Mouse (Mus musculus): Measurements from ENCODE around the gene Gm17304.

Gene Gm17304

DNA sequence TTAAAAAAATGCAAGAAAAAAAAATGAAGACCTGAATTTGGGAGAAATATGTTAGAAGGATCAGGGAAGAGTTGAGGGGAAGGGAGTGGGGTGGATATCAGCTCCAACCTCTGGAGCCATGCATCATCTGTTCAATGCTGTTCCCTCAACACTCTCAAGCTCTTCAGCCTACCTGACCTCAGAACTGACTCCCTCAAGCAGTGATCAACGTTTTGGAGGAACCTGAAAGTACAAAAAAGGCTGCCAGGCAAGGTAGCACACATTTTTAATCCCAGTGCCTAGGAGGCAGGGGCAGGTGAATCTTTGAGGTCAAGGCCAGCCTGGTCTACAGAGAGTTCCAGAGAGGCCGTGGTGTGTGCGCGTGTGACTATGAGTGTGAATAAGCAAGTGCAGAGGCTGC is at the start of gene Gm17304:
Gene Gm17304 (plus strand): TSS at position 301 of the 400 bp plus-strand sequence.
- no peak for DNase-seq (ENCODE audit: low spot score in 2 of 2)

DNA sequence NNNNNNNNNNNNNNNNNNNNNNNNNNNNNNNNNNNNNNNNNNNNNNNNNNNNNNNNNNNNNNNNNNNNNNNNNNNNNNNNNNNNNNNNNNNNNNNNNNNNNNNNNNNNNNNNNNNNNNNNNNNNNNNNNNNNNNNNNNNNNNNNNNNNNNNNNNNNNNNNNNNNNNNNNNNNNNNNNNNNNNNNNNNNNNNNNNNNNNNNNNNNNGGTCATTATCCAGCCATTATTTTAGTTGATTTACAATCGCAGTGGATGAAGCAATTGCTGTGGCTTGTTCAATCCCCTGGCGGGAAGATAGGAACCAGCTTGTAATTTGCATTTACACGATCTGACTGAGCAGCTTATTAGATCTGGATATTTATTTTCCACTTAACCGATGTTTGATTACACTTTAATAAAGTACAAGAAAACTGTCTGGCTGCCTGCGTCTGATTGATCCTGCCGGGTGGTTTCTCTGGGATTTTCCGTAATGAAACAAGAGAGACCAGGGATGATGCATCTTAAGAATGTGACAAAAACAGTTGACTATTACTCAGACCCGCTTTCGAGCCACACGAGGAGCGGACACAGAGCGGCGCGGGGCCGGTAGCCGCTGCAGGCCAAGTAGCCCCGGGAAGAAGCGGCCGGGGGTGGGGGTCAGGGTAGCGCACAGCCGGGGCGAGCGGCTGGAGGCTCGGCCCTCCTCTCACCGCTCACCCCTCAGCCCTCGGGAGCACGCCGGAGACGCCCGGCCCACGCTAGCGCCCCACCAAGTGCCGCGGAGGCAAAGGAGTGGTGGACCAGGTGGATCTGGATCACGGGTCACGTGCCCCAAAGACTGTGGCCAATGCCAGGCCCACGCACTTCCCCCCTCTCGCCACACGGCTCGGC is 48.0 kb upstream of the Gm17304 start:
- no peak for DNase-seq (ENCODE audit: low spot score in 2 of 2)

DNA sequence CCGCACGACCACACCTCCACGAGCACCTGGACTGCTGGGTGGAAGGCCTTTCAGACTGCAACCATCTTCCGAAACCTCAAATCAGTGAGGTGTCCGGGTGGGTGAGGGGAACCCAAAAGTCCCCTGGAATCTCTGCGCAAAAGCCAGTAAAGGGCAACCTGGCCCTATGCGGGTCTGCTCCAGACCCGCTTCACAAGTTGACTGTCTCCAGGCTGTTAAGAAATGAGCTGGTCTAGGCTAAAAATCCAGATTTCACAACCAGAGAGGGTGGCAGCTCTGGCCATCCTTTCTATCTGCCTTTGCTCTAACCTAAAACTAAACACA is 47.4 kb upstream of the Gm17304 start:
- no peak for DNase-seq (ENCODE audit: low spot score in 2 of 2)

DNA sequence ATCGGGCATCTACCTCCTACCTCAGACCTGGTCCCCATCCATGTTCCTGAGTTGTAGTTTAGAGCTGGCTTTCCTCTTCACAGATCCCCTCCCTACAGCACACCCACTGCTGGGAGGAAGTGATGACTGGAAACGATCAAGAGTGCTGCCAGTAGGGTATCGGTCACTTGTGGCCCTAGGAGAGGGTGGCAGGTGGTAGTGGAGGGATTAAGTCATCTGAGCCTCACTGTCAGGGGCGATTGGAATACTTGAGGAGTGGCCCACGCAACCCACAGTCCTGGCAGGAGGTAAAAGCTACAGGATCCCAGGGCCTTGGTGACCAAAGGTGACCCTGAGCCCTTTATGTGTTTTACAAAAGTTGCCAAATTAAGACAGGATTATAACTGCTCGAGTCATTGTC is 42.9 kb upstream of the Gm17304 start:
- DNase-seq (ENCODE audit: low spot score in 2 of 2): no peak

DNA sequence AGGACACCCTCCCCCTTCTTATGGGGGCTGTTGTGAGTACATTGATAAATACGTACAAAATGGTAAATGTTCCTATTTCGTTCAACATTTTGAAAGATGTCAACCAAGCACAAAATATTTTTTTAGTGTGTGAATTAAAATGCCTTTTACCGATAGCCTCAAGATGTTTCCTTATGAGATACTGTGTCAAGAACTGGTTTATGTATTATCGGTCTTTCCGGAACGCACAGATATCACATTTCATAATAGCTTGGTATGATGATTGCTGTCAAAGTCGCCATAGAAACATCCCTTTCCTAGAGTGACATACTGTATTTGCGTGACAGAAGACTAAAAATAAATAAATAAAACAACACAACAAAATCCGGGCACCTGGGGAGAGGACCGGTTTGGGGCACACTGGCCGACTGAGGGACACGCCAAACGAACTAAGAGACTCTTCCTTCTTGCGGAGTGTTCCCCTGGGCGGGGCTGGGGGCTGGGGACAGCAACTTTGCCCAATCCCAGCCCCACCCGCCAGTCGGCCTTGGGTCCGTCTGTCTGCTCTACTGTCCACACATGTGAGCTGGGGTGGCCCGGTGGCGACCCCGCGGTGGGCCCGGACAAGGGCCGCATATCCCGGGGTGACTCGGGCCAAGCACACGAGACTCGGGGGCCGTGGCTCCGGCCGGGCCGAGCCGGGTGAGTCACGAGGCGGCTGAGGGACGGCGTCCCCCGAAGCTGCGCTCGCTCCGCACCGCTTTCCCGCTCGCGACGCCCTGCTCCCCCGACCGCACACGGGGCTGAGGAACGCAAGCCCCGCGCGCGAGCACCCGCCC is 34.9 kb upstream of the Gm17304 start:
- DNase-seq (ENCODE audit: low spot score in 2 of 2): peak in 1 of 2 experiments; percentile 3

DNA sequence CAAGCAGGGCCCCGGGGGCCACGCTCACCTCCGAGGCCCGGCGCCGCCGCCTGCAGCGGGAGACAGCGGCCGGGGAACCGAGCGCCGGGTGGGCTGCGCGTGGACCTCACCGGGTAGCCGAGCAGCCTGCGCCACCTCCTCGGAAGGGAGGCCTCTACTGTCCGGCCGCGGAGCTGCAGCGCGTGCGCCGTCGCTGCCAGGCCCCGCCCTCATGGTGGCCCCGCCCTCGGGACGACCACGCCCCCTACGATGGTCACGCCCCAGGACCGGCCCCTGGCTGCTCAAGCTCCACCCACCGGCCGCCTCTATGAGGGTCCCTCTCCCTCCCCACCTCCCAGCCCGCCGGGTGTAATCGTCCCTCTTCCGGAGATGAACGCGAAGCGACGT is 34.3 kb upstream of the Gm17304 start:
- DNase-seq (ENCODE audit: low spot score in 2 of 2): peak; percentile 77 to 80

DNA sequence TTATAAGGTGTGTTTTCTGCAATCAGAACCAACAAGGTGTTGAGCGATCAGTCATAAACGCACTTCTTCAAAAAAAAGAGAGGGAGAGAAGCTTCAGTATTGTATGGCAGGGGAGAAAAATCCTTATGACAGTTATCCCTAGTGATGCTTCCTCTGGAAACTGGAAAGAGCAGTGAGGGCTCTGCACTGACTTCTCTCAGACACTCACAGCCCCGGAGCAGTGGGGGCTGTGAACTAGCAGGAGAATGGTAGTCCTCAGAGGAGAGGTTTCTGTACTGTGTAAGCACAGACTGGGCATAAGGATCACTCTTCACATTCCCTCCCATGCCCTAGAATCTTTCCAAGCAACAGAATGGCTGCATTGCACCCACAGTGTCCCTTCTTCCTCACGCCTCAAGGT is 33.8 kb upstream of the Gm17304 start:
- no peak for DNase-seq (ENCODE audit: low spot score in 2 of 2)

DNA sequence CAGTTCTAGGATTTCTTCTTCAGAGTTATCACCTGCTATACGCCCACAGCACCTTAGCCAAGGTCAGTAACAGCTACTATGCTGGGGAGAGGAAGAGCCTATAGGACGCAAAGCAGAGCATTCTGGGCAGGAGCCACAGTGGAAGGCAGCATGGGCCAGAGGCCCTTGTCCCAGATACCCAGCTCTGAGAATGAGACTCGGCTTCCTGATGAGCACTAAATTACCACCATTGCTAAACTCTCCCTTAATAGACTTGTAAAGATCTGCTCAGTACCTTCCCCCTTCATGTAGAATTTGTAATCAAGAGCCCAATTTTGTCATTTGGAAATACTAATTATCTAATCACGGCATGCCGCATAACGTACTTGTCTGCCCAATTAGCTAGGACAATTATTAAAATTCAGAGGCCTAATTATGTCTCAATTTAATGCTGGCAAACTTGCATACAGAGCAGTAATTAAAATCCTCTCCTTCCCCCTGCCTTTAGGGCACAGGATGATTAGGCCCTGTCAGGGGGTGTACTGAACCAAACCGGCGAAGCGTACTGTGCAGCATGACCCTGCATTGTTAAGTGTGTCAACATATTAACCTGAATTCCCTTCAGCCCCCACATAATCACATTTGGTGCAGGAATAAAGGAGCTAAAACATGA is 31.5 kb upstream of the Gm17304 start:
- DNase-seq (ENCODE audit: low spot score in 2 of 2): no peak

DNA sequence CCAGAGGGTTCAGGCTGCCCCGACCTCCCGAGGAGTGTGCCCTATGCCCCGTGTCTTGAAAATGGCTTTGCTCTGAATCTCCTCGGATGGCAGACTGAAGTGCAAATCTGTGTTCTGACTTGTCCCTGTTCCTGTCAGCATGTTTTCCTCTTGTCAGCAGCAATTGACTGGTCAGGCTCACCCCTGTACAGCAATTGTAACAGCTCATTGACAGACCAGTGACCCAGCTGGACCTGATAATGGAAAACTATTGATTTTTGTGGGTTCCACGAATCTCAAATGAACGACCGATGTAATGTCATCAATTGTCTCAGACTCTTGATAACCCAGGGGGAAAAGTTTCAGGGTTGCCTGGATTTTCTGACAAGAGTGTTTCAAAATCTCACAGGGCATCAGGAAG is 28.0 kb upstream of the Gm17304 start:
- no peak for DNase-seq (ENCODE audit: low spot score in 2 of 2)

DNA sequence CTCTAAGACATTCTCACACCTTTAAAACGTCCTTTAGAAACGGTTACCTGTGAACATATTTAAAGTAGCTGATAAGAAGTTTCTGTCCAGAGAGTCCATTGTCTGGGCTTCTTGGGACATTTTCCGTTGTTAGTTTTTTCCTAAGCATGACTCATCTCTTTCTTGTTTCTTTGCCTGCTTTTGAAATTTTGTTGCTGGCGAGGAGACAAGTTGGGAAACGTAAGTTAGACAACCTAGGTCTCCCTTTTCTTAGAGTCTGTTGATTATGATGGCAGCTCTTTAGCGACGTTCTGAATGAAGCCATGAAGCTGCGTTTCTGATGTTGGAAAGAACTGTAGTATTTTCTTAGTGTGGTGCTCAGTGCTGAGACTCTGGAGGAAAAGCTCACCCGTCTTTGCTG is 19.9 kb upstream of the Gm17304 start:
- no peak for DNase-seq (ENCODE audit: low spot score in 2 of 2)

DNA sequence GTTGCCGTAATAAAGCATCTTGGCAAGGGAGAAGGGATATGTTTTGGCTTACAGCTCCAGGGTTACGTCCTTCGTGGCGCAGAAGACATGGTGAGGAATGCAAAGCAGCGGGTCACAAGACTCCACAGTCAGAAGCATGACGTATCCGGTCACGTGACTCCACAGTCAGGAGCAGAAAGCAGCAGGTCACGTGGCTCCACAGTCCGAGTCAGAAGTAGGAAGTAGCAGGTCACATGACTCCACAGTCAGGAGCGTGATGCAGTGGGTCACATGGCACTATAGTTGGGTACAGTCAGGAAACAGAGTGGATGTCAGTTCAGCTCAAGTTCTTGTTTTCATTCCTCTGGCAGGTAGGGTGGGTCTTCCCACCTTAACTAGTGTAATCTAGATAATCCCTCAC is 19.2 kb upstream of the Gm17304 start:
- no peak for DNase-seq (ENCODE audit: low spot score in 2 of 2)

DNA sequence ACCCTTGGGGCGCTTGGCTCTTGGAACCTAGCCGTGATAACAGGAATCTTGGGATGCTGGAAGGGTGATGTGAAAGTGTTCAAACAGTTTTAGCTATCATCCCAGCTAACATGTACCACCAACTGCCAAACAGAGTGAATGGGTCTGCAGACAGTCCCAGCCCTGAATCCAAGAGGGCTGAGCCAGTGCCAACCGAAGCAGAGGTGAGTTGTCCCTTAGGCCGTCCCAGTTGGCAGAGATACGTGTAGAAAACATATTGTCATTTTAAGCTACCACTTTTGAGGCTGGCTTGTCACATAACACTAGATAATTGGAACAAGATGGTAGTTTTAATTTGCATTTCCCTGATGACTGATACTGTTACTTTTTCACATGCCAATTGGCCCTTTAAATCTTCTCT is 18.2 kb upstream of the Gm17304 start:
- no peak for DNase-seq (ENCODE audit: low spot score in 2 of 2)

DNA sequence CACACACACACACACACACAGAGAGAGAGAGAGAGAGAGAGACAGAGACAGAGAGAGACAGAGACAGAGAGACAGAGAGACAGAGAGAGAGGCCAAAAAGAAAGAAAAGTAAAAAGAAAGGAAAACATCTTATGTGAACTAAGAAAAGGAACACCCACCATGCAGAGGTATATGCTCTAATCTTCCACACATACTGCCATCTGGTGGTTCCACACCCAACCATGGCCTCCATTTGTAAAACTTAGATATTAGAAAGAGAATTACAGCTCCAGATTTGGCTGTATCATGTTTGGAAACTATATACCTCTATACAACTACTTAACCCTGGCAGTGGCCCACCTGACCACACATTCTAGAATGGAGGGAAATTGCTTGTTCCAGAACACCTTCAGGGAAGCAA is 14.5 kb upstream of the Gm17304 start:
- no peak for DNase-seq (ENCODE audit: low spot score in 2 of 2)

DNA sequence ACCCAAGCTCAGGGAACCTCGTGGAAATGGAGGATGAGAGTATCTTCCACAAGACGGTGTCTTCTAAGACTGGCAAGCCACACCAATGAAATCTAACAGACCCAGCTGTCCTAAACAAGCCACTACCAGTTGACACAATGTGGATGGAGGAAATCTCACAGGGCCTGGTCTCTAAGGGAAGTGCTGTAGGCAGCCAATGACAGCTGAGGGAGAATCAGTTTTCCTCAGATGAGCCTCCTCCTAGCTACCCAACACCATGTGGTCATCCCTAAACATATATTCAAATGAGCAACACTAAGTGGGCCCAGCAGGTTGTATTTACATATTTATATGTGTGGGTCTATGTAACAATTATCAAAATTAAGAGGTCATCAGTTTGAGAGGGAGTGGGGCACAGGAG is 11.4 kb upstream of the Gm17304 start:
- no peak for DNase-seq (ENCODE audit: low spot score in 2 of 2)

DNA sequence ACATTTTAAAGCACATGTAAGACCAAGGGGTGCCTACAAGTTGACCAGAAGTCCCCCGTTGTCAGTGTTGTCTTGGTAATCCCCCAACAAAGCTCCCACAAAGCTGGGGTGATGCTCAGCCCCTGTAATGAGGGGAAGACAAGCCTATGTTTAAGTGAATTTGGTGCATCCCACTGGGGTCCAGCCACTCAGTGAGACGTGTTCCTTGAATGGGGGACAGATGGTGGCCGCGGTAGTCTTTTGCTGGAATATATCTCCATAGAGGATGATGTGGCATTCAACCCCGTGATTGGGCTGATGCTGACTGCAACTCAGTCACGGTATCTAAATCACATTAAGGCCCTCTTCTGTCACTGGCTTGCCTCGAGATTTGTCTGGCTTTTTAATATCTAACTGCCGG is 9.4 kb upstream of the Gm17304 start:
- DNase-seq (ENCODE audit: low spot score in 2 of 2): no peak

DNA sequence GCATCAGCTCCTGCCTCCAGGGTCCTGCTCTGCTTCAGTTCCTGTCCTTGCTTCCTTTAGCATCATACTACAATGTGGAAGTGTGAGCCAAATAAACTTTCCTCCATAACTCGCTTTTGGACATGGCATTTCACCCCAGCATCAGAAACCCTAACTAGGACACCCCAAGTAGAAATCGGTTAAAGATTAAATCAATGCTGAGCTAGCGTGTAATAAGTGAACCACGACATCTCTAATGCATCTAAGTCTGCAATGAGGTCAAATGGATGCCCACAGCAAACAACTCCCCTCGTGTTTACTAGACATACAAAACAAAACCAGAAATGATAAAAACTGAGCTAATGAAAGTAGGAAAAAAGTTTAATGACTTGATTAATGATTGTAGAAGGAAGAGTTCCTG is 4.5 kb upstream of the Gm17304 start:
- no peak for DNase-seq (ENCODE audit: low spot score in 2 of 2)

DNA sequence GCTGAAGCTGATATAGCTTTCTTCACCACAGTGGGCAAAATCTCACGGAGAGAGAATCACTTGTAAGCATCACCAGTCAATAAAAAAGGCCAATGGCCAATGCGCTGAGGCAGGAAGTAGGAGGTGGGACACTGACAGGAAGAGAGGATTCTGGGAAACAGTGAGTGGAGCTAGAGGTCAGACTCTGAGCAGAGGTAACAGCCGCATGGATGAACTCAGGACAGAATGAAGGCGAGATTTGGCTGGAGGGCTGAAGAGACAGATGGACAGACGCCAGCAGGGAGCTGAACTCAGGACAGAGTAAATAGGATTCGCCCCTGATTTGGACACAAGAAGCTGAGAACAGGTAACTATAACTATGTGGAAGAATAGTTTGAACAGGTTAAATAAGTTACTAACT is 3.8 kb upstream of the Gm17304 start:
- no peak for DNase-seq (ENCODE audit: low spot score in 2 of 2)

DNA sequence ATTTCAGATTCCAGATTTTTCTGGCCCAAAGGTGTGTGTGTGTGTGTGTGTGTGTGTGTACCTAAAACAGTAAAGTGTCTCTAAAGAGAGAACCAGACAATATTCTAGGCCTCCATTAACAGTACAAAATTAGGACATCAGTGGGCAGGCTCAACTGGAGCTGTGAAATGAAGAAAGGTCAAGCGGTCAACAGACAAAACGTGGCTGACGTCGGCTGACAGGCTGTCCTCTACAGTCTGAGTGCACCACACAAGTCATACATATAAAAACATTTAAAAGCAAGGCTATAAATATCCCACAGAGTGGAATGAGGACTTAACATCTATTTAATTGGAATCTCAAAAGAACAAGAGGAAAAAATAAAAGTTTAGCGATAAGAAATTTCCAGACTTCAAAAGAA is 1.8 kb upstream of the Gm17304 start:
- DNase-seq (ENCODE audit: low spot score in 2 of 2): no peak

DNA sequence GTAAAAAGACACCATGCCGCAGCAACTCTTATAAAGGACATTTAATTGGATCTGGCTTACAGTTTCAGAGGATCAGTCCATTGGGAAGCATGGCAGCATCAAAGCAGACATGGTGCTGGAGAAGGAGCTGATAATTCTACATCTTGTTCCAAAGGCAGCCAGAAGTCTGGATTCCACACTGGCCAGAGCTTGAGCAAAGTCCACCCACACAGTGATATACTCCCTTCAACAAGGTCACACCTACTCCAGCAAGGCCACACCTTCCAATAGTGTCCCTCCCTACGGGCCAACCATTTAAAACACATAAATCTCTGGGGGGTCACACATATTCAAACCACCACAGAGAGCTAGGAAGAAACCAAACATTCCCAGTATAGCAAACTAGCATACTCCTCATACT is 3.3 kb downstream of the Gm17304 start:
- DNase-seq (ENCODE audit: low spot score in 2 of 2): no peak

DNA sequence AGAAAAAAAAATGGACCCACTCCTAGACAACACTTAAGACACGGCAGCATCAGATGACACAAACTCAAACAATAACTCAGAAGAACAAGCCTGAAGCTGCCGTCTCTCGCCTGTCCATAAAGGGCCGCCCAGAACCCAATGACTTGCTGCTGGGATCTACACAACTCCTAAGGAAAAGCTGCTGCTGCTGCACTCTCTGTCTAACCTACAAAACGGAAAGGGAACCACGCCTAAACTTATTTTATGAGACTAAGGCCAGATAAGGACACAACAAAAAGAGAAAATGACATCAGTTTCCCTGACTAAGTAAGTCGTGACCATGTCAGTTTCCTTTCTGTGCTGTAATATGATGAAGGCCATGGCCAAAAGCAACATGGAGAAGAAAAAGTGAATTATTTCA is 5.7 kb downstream of the Gm17304 start:
- DNase-seq (ENCODE audit: low spot score in 2 of 2): no peak

DNA sequence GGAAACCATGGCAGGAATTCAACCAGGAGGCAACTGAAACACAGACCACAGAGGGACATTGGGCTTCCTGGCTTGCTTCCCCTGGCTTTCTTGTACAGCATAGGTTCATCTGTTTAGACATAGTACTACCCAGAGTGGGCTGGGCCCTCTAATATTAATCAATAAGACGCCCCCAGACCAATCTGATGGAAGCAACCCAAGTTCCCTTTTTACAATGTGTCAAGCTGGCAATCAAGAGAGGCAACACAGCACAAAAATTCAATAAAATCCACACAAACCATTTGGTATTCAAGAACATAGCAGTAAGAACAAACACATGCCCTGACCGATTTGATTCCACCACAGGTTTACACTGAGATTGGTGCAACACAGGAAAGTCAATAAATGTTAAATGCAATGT is 6.1 kb downstream of the Gm17304 start:
- DNase-seq (ENCODE audit: low spot score in 2 of 2): no peak

DNA sequence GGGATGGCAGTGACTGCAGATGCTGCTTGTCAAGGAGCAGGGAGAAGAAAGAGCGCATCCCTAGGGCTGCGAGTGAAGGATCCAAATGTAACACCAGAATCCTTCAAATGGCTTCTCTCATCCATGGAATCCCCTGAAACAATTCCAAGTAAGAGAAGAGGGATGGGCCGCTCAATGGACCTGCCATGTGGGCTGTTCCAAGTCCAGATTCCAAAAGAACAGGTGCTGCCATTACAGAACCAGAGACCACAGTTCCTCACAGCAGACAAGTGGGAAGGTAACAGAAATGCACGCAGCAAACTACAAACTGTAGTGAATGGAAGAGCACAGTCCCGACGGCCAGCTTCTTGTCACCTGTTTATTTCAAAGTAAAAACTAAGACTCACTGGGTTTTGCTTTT is 11.5 kb downstream of the Gm17304 start:
- DNase-seq (ENCODE audit: low spot score in 2 of 2): no peak

DNA sequence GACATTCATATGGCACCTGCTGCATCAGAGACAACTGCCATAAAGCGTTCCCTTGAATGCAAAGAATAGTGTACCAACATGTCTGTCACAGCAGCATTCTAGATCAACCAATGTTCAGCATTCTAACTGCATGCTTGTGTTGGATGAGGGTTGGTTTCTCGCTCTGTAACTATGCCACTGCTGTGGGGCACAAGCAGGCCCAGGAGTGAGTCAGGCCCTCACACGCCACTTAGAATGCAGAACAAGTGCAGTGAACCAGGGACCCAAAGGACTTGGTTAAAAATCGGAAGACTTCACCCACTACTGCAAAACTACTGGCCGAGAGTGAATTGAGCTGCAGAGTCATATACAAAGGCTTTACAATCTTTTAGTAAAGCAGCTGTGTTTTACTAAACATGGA is 13.3 kb downstream of the Gm17304 start:
- no peak for DNase-seq (ENCODE audit: low spot score in 2 of 2)
